Mouse (Mus musculus) forebrain, embryonic 14.5 days (tissue): Measurements from ENCODE around the gene Gm42372. TPM values are rescaled to one million over a fixed set of nuclear protein-coding genes. Genes with fewer than 3 reads are reported as not detected.

Source experiments
- ATAC-seq: fragments of 200-750 bp; cut with Nextera tagmentation; 2 replicates; pipeline ENCODE4 v1.8.0; 2017; ENCODE audit warnings: mild to moderate bottlenecking, moderate library complexity
- DNase-seq: peaks from one replicate; pipeline ENCODE4 v3.0.0-alpha.2; 2015; ENCODE audit warnings: low spot score
- H3K27ac ChIP-seq: fragments of 300-500 bp; sonication (generic); 2 replicates; pipeline ENCODE4 v1.5.1; 2014; ENCODE audit warnings: low read depth, mild to moderate bottlenecking, control low read depth, low read length, moderate library complexity
- H3K27me3 ChIP-seq: fragments of 300-500 bp; sonication (generic); replicated peaks from 2 replicates; pipeline ENCODE4 v1.6.1; 2014; ENCODE audit warnings: low read length, control low read depth, mixed read lengths; ENCODE audit not compliant: control insufficient read depth, insufficient read depth
- H3K36me3 ChIP-seq: fragments of 300-500 bp; sonication (generic); 2 replicates; pipeline ENCODE4 v1.6.1; 2014; ENCODE audit warnings: low read length, control low read depth; ENCODE audit not compliant: control insufficient read depth, insufficient read depth
- H3K4me1 ChIP-seq: fragments of 300-500 bp; sonication (generic); 2 replicates; pipeline ENCODE4 v1.6.1; 2014; ENCODE audit warnings: antibody characterized with exemption, low read length, control low read depth; ENCODE audit not compliant: control insufficient read depth, insufficient read depth
- H3K4me2 ChIP-seq: fragments of 300-500 bp; sonication (generic); 2 replicates; pipeline ENCODE4 v1.6.1; 2014; ENCODE audit warnings: mild to moderate bottlenecking, control low read depth, low read length
- H3K4me3 ChIP-seq: fragments of 300-500 bp; sonication (generic); 2 replicates; pipeline ENCODE4 v1.5.1; 2014; ENCODE audit warnings: low read depth, low read length, control low read depth
- H3K9ac ChIP-seq: fragments of 300-500 bp; sonication (generic); 2 replicates; pipeline ENCODE4 v1.6.1; 2014; ENCODE audit warnings: mild to moderate bottlenecking, low read length, control low read depth, moderate library complexity
- H3K9me3 ChIP-seq: fragments of 300-500 bp; sonication (generic); replicated peaks from 2 replicates; pipeline ENCODE4 v1.6.1; 2016; ENCODE audit warnings: low read length, control low read depth, mixed read lengths; ENCODE audit not compliant: control insufficient read depth
- WGBS: fragments of 180-500 bp; shearing (Covaris S2); extraction: QIAGEN DNeasy Blood & Tissue Kit; methylation state at CpG from one replicate; pipeline ENCODE4 v1.1.7; 2014; 5-methylcytosine and 5-hydroxymethylcytosine counted together
- polyA plus RNA-seq: library from polyadenylated mRNA; unstranded; fragments of >200 nt; fragmentation: Nextera tagmentation; extraction: Ambion mirVana; gene quantifications from 2 replicates; pipeline ENCODE4 v1.2.1, GENCODE M21; 2014

Gm42372 gene
- polyA plus RNA-seq, 1 experiment from 2014 or later = 3.8 TPM

GRCm38 (mm10) chr7:17009326-17010009 lies 26.6 kb downstream of the Gm42372 start:
- H3K27me3 ChIP-seq = no peaks in the 10 kb centered on the region
- no peak overlapping the region for H3K4me3 ChIP-seq
- H3K9me3 ChIP-seq = no peaks in the 10 kb centered on the region
- no peaks in the 10 kb centered on the region for H3K4me1 ChIP-seq
- H3K36me3 ChIP-seq = peaks cover 100% of the 10 kb centered on the region
- H3K9ac ChIP-seq = no peak overlapping the region
- ATAC-seq (no peak), DNase-seq (no peak)
- WGBS = 94% methylated on average over 16 of the region's 16 CpGs
- no peak overlapping the region for H3K4me2 ChIP-seq
- H3K27ac ChIP-seq = no peak overlapping the region

GRCm38 (mm10) chr7:17010010-17010347 lies 27.1 kb downstream of the Gm42372 start:
- H3K4me3 ChIP-seq = no peak overlapping the region
- no peak overlapping the region for H3K9ac ChIP-seq
- H3K4me1 ChIP-seq = no peaks in the 10 kb centered on the region
- no peak overlapping the region for H3K27ac ChIP-seq
- DNase-seq = no peak
- ATAC-seq = no peak
- H3K36me3 ChIP-seq = peaks cover 100% of the 10 kb centered on the region
- WGBS = 94% methylated on average over 5 of the region's 5 CpGs
- no peaks in the 10 kb centered on the region for H3K9me3 ChIP-seq
- no peaks in the 10 kb centered on the region for H3K27me3 ChIP-seq
- no peak overlapping the region for H3K4me2 ChIP-seq

GRCm38 (mm10) chr7:17011909-17012590 lies 29.2 kb downstream of the Gm42372 start:
- WGBS = 96% methylated on average over 7 of the region's 7 CpGs
- H3K9ac ChIP-seq = no peak overlapping the region
- DNase-seq (no peak), ATAC-seq (no peak)
- H3K36me3 ChIP-seq = peaks cover 98% of the 10 kb centered on the region
- H3K27me3 ChIP-seq = no peaks in the 10 kb centered on the region
- H3K4me1 ChIP-seq = no peaks in the 10 kb centered on the region; the same call in 1 of the 2 replicates
- no peak overlapping the region for H3K4me3 ChIP-seq
- H3K4me2 ChIP-seq = no peak overlapping the region
- H3K9me3 ChIP-seq = no peaks in the 10 kb centered on the region
- no peak overlapping the region for H3K27ac ChIP-seq

- ATAC-seq (no peak), DNase-seq (no peak)
- no peaks in the 10 kb centered on the region for H3K27me3 ChIP-seq
- H3K36me3 ChIP-seq = peaks cover 87% of the 10 kb centered on the region
- no peak overlapping the region for H3K4me2 ChIP-seq
- no peak overlapping the region for H3K9ac ChIP-seq
- no peak overlapping the region for H3K27ac ChIP-seq
- H3K4me3 ChIP-seq = no peak overlapping the region
- H3K4me1 ChIP-seq = peaks cover 4% of the 10 kb centered on the region; the same call in 1 of the 2 replicates
- WGBS = 84% methylated on average over 6 of the region's 6 CpGs
- H3K9me3 ChIP-seq = no peaks in the 10 kb centered on the region
Measured at GRCm38 (mm10) chr7:17015381-17015780, 32.5 kb downstream of the Gm42372 start.

- Histone ChIP-seq H3K4me1 (peaks cover 4% of the 10 kb centered on the region; the same call in 1 of the 2 replicates), H3K36me3 (peaks cover 87% of the 10 kb centered on the region), H3K4me3 (no peak overlapping the region), H3K9me3 (no peaks in the 10 kb centered on the region), H3K4me2 (no peak overlapping the region), H3K27ac (peak overlapping the region; percentile 39; the same call in 1 of the 2 replicates), H3K27me3 (no peaks in the 10 kb centered on the region), H3K9ac (no peak overlapping the region)
- 38% methylated on average over 1 of the region's 1 CpGs for WGBS
- DNase-seq (peak; percentile 92), ATAC-seq (peak; percentile 94)
Measured at GRCm38 (mm10) chr7:17017036-17017435, 34.1 kb downstream of the Gm42372 start.

- 87% methylated on average over 2 of the region's 2 CpGs for WGBS
- Histone ChIP-seq H3K36me3 (peaks cover 87% of the 10 kb centered on the region), H3K9ac (no peak overlapping the region; the same call in 1 of the 2 replicates), H3K4me3 (no peak overlapping the region), H3K27ac (peak overlapping the region; percentile 28; the same call in 1 of the 2 replicates), H3K27me3 (no peaks in the 10 kb centered on the region), H3K9me3 (no peaks in the 10 kb centered on the region), H3K4me2 (no peak overlapping the region), H3K4me1 (peaks cover 4% of the 10 kb centered on the region; the same call in 1 of the 2 replicates)
- no peak for DNase-seq
- no peak for ATAC-seq
Measured at GRCm38 (mm10) chr7:17017921-17018320, 35.0 kb downstream of the Gm42372 start.

GRCm38 (mm10) chr7:17019426-17020166 lies 36.7 kb downstream of the Gm42372 start:
- WGBS = 90% methylated on average over 7 of the region's 7 CpGs
- Histone ChIP-seq H3K27me3 (no peaks in the 10 kb centered on the region), H3K4me2 (no peak overlapping the region), H3K9ac (no peak overlapping the region), H3K4me1 (peaks cover 4% of the 10 kb centered on the region; the same call in 1 of the 2 replicates), H3K9me3 (no peaks in the 10 kb centered on the region), H3K27ac (no peak overlapping the region), H3K4me3 (no peak overlapping the region), H3K36me3 (peaks cover 84% of the 10 kb centered on the region)
- DNase-seq (no peak), ATAC-seq (no peak)

GRCm38 (mm10) chr7:17022176-17022575 lies 39.3 kb downstream of the Gm42372 start:
- Histone ChIP-seq H3K4me1 (peaks cover 17% of the 10 kb centered on the region), H3K9ac (no peak overlapping the region), H3K27ac (no peak overlapping the region), H3K4me3 (no peak overlapping the region), H3K4me2 (no peak overlapping the region), H3K9me3 (no peaks in the 10 kb centered on the region), H3K36me3 (peaks cover 67% of the 10 kb centered on the region), H3K27me3 (no peaks in the 10 kb centered on the region)
- DNase-seq = no peak
- WGBS = 96% methylated on average over 15 of the region's 15 CpGs
- no peak for ATAC-seq
